Mouse (Mus musculus): ENCODE data around the gene Anpep.

Anpep gene

GRCm38 (mm10) chr7:79860811-79861210 lies at the start of gene Anpep:
Anpep (minus strand) TSS chr7:79861059.
- no peak for DNase-seq (ENCODE audit: low read depth)

DNA sequence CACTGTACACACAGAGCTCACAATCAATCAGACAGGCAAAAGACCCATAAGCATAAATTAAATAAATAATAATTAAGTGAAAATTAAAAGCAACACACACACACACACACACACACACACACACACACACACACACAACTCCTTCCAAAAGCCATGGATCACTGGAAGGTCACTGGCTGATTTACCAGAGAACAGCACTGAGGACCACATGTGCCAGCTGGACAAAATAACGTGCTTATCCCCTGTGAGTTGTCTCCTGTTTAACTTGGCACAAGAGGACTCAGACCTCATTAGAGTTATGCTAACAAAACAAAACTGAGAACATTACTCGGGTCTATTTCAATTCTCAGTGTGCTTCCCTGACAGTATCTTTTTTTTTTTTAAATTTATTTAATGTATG lies 46.5 kb upstream of the Anpep start:
- no peak for DNase-seq (ENCODE audit: low read depth)

- no peak for DNase-seq (ENCODE audit: low read depth)
These were observed 46.1 kb upstream of the Anpep start for GRCm38 (mm10) chr7:79906914-79907313.

- DNase-seq (ENCODE audit: low read depth): no peak
These were observed 44.3 kb upstream of the Anpep start for GRCm38 (mm10) chr7:79905193-79905592.

DNA sequence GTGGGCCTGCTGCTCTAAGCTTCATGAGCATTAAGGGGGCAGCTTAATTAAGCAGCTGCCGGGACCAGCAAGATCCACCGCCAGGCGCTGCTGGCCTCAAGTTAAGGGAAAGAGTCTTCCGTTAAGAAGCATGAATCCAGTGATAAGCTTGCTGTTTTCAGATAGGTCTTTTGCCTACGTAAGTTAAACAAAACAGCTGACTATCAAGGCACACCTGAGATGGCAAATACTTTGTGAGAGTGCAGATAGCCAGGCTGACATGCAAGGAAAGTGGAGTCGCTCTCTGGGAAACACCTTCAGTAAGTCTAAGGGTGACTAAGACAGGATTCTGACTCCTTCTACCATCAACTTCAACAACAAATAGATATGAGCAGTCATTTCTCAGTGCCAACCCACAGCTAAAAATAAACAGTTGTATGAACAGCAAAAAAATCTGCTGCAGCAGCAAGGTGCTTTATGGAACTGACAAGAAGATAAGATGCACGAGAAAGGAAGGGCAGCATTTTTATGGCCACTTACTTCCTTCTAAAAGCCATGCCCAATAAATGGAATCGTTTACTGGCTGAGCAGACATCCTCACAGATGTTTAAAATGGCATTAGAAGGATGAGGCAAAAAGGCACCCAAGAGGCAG lies 42.4 kb upstream of the Anpep start:
- no peak for DNase-seq (ENCODE audit: low read depth)

GRCm38 (mm10) chr7:79900753-79901152 lies 39.9 kb upstream of the Anpep start:
- DNase-seq (ENCODE audit: low read depth): no peak

GRCm38 (mm10) chr7:79895225-79895624 lies 34.4 kb upstream of the Anpep start:
- no peak for DNase-seq (ENCODE audit: low read depth)

GRCm38 (mm10) chr7:79894790-79895189 lies 33.9 kb upstream of the Anpep start:
- no peak for DNase-seq (ENCODE audit: low read depth)

- DNase-seq (ENCODE audit: low read depth): no peak
These were observed 31.9 kb upstream of the Anpep start for GRCm38 (mm10) chr7:79892576-79893428.

- DNase-seq (ENCODE audit: low read depth): no peak
These were observed 29.8 kb upstream of the Anpep start for GRCm38 (mm10) chr7:79890436-79891221.

- no peak for DNase-seq (ENCODE audit: low read depth)
These were observed 27.7 kb upstream of the Anpep start for GRCm38 (mm10) chr7:79888603-79889002.

DNA sequence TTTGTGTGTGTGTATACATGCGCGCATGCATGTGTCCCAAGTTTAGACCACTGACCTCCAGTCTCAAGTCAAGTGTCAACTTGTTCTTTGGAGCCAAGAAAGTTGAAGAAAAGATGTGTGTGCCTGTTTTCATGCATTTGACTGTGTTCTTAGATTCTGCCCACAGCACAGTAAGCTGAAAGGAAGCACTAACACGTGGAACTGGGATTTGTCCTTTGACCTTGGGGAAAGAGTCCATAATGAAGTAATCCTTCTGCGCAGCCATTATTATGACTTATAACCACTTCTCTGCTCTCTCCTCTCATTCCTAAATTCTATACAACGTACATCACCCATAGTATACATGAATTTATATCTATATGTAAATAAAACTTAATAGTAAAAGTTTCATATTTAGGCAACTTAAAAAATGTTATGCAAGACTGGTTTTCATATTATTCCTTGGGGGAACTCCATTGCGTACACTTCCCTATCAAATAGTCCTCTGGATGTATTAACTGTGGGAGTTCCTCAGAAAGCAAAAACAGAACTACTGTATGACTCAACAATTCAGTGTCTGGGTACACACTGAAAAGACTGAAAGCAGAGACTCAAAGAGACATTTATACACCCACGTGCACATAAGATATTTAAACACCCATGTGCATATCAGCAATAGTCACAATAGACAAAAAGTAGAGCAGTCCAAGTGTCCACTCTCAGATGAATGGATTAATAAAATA lies 22.9 kb upstream of the Anpep start:
- no peak for DNase-seq (ENCODE audit: low read depth)

- no peak for DNase-seq (ENCODE audit: low read depth)
These were observed 21.0 kb upstream of the Anpep start for GRCm38 (mm10) chr7:79881901-79882300.

DNA sequence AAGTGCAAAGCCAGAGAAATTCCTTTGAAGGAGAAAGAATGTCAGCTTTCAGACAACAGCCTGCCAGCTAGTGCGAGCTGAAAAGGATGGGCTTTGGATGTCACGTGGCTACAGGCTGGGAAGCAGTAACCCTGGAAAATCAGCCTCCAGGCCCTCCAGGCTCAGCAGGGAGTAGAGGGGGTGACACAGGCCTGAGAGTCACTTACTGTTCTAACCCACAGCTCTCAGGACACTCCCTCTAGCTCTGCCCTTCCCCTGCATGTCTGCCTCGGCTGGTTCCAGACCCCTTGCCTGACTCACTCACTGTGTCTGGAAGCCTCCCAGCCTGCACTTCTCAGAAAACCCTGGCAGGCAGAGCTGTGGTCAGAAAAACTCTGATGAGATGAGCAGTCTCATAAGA lies 20.1 kb upstream of the Anpep start:
- peak; percentile 98 for DNase-seq (ENCODE audit: low read depth)

DNA sequence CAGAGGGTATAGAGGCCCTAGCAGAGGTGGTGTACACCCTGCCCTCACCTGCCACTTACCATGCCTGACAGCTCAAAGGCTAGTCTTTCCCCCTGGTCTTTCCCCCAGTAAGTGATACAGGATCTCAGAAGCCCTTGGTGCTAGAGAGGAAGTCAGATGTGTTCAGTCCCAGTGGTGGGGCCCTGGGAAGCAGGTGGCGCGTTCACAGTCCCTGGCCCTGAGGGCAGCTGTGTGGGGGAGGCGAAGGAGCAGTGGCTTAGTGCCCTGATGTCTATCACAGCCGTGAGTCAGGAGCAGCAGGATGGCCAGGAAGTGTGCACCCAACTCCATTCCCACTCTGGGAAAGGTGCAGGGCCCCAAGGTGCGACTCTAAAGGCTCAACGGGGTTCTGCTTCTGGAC lies 19.2 kb upstream of the Anpep start:
- DNase-seq (ENCODE audit: low read depth): no peak

GRCm38 (mm10) chr7:79878455-79879025 lies 17.7 kb upstream of the Anpep start:
- no peak for DNase-seq (ENCODE audit: low read depth)

- no peak for DNase-seq (ENCODE audit: low read depth)
These were observed 12.5 kb upstream of the Anpep start for GRCm38 (mm10) chr7:79873407-79873806.

DNA sequence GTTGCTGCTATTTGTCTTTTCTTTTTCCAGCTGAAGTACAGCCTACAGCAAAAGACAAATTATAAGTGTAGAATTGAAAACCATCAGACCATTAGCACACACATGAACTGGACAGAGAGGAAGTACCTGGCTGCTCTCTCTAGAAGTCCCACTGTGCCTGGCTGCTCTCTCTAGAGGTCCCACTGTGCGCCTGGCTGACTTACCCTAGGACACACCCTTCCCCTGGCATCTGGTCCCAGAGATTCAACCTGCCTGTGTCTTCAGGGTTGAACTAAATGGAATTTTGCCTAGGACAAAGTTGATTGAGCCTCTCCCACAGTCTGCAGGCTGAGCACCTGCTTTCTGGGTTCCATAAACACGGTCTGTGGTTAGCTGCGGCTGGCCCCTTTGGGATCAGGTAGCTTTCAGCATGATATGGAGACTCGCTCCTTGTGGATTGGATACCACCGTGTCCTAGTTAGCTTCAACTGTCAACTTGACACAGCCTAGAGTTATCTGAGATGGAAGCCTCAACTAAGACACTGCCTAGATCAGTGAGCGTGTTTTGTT lies 11.0 kb upstream of the Anpep start:
- DNase-seq (ENCODE audit: low read depth): no peak

GRCm38 (mm10) chr7:79869072-79869719 lies 8.3 kb upstream of the Anpep start:
- no peak for DNase-seq (ENCODE audit: low read depth)

GRCm38 (mm10) chr7:79868475-79868874 lies 7.6 kb upstream of the Anpep start:
- no peak for DNase-seq (ENCODE audit: low read depth)

DNA sequence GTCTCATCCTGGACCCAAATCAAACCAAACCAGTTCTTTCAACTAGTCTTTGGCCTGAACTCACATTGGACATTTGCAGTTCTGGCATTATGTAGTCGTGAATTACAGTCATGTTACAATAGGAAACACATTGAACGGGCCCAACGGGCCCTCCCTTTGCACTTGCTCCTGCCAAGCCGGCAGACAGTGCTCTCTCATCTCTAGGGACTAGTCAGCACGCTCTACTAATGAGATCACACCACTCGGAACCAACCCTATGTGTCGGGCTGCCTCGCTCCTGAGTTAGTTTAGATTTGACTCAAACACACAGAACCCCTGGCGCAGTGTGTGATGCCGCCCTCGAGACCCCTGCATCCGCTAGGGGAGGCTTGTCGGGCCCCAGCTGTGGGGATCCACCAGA lies 7.0 kb upstream of the Anpep start:
- DNase-seq (ENCODE audit: low read depth): no peak
